Mouse (Mus musculus) embryonic stem cell, embryonic (primary cell): ENCODE data around the gene Mfsd4a.

Experiments used
- CTCF ChIA-PET, 4 experiments: fragments of 300-600 bp in 2 of 4; fragments of 350-600 bp in 2 of 4; sonication (Branson Sonifier 250); formaldehyde crosslinking; loops; one replicate each; lab custom pipeline; 2022; ENCODE audit warnings: inconsistent platforms in 2 of 4; lab: Charles Lee
- POLR2A ChIA-PET, 4 experiments: fragments of 300-600 bp in 2 of 4; fragments of 350-600 bp in 2 of 4; sonication (Branson Sonifier 250); formaldehyde crosslinking; loops; one replicate each; lab custom pipeline; 2022; ENCODE audit warnings: antibody characterized with exemption in 4 of 4, inconsistent platforms in 1 of 4; lab: Charles Lee

Gene Mfsd4a

GRCm38 (mm10) chr1:132008881-132009644, 58.8 kb downstream of the Mfsd4a start:
- ChIA-PET POLR2A (interaction anchor here (0.6 to 5.0 kb wide), 43 partner anchors 8 to 527 kb away, joined by 3 to 60 read pairs (median 5); partner anchors contain the start of genes Cdk18 (in 1 of the 4), Nucks1 (in 1 of the 4) and Slc45a3 (in 1 of the 4)), CTCF (interaction anchor here (0.6 to 2.5 kb wide), 6 partner anchors 26 to 376 kb away, joined by 3 to 9 read pairs (median 3); no protein-coding TSS in a partner anchor)

- CTCF ChIA-PET = interaction anchor here (0.5 to 3.3 kb wide), 14 partner anchors 13 to 513 kb away, joined by 3 to 15 read pairs (median 3); no protein-coding TSS in a partner anchor
- POLR2A ChIA-PET = interaction anchor here (0.5 to 5.0 kb wide), 103 partner anchors 9 to 1126 kb away, joined by 3 to 60 read pairs (median 4); partner anchors contain the start of genes Mfsd4a (in 3 of the 4), Slc41a1 (in 2 of the 4), Slc45a3 (in 2 of the 4) and Cdk18 (in 1 of the 4)
Measured at GRCm38 (mm10) chr1:132007828-132008827, 59.7 kb downstream of the Mfsd4a start.

GRCm38 (mm10) chr1:132007282-132007815, 60.5 kb downstream of the Mfsd4a start, which contains the start of gene Elk4:
Gene Elk4, plus strand, starts transcription at chr1:132007607.
- ChIA-PET CTCF (interaction anchor here (0.5 to 3.3 kb wide), 17 partner anchors 8 to 514 kb away, joined by 3 to 15 read pairs (median 5); no protein-coding TSS in a partner anchor), POLR2A (interaction anchor here (0.5 to 5.0 kb wide), 99 partner anchors 8 to 1127 kb away, joined by 3 to 60 read pairs (median 4); partner anchors contain the start of genes Mfsd4a (in 3 of the 4), Cdk18 (in 1 of the 4), Dstyk (in 1 of the 4) and Fam72a (in 1 of the 4))

GRCm38 (mm10) chr1:132006721-132007120, 61.1 kb downstream of the Mfsd4a start:
- POLR2A ChIA-PET = interaction anchor here (0.6 to 5.0 kb wide), 60 partner anchors 8 to 1041 kb away, joined by 3 to 60 read pairs (median 4); partner anchors contain the start of genes Mfsd4a (in 2 of the 4), Dstyk (in 1 of the 4), Nucks1 (in 1 of the 4) and Slc45a3 (in 1 of the 4)
- CTCF ChIA-PET = interaction anchor here in 3 of 4 experiments (0.5 to 3.3 kb wide), 19 partner anchors 9 to 514 kb away, joined by 3 to 15 read pairs (median 5); partner anchors contain the start of gene Mfsd4a (in 1 of the 3)

GRCm38 (mm10) chr1:132006046-132006445, 61.8 kb downstream of the Mfsd4a start:
- POLR2A ChIA-PET = interaction anchor here (0.7 to 5.0 kb wide), 25 partner anchors 7 to 765 kb away, joined by 3 to 60 read pairs (median 4); partner anchors contain the start of genes Nucks1 (in 1 of the 4) and Slc45a3 (in 1 of the 4)
- CTCF ChIA-PET = interaction anchor here in 3 of 4 experiments (0.5 to 3.3 kb wide), 12 partner anchors 9 to 350 kb away, joined by 3 to 16 read pairs (median 6); partner anchors contain the start of gene Mfsd4a (in 1 of the 3)

GRCm38 (mm10) chr1:132005466-132005865, 62.4 kb downstream of the Mfsd4a start:
- ChIA-PET POLR2A (interaction anchor here in 3 of 4 experiments (0.5 to 5.0 kb wide), 15 partner anchors 10 to 764 kb away, joined by 3 to 60 read pairs (median 4); partner anchors contain the start of gene Slc45a3 (in 1 of the 3)), CTCF (interaction anchor here in 3 of 4 experiments (0.5 to 3.3 kb wide), 7 partner anchors 10 to 350 kb away, joined by 3 to 16 read pairs (median 6); partner anchors contain the start of gene Mfsd4a (in 1 of the 3))

- ChIA-PET CTCF (interaction anchor here in 3 of 4 experiments (0.6 to 0.9 kb wide), 5 partner anchors 10 to 1257 kb away, joined by 3 to 7 read pairs (median 3); no protein-coding TSS in a partner anchor), POLR2A (interaction anchor here in 2 of 4 experiments (0.5 to 1.8 kb wide), 10 partner anchors 10 to 597 kb away, joined by 3 to 5 read pairs (median 3); no protein-coding TSS in a partner anchor)
Measured at GRCm38 (mm10) chr1:132004574-132005180, 63.2 kb downstream of the Mfsd4a start.

- ChIA-PET POLR2A (interaction anchor here in 3 of 4 experiments (0.8 to 1.7 kb wide), 7 partner anchors 10 to 223 kb away, joined by 3 to 9 read pairs (median 3); no protein-coding TSS in a partner anchor), CTCF (interaction anchor here in 3 of 4 experiments (0.6 to 0.9 kb wide), 5 partner anchors 9 to 1258 kb away, joined by 3 to 6 read pairs (median 4); no protein-coding TSS in a partner anchor)
Measured at GRCm38 (mm10) chr1:132003817-132004216, 64.0 kb downstream of the Mfsd4a start.

- POLR2A ChIA-PET = no interaction called here
Measured at GRCm38 (mm10) chr1:132003111-132003510, 64.8 kb downstream of the Mfsd4a start.

GRCm38 (mm10) chr1:132001880-132002330, 66.0 kb downstream of the Mfsd4a start:
- ChIA-PET POLR2A (interaction anchor here in 1 of 4 experiments (0.6 to 1.6 kb wide), 3 partner anchors 12 to 838 kb away, joined by 3 to 6 read pairs (median 5); no protein-coding TSS in a partner anchor), CTCF (interaction anchor here (0.6 to 2.0 kb wide), 10 partner anchors 13 to 544 kb away, joined by 3 to 9 read pairs (median 4); no protein-coding TSS in a partner anchor)

More at GRCm38 (mm10) chr1:132003111-132003510, 64.8 kb downstream of the Mfsd4a start:
- CTCF ChIA-PET = no interaction called here

- POLR2A ChIA-PET = interaction anchor here (0.6 to 1.7 kb wide), 5 partner anchors 10 to 79 kb away, joined by 3 to 8 read pairs (median 3); no protein-coding TSS in a partner anchor
- CTCF ChIA-PET = interaction anchor here (0.7 to 3.0 kb wide), 38 partner anchors 12 to 1072 kb away, joined by 3 to 12 read pairs (median 4); no protein-coding TSS in a partner anchor
Measured at GRCm38 (mm10) chr1:132000506-132000905, 67.4 kb downstream of the Mfsd4a start.

GRCm38 (mm10) chr1:131995062-131995461, 72.8 kb downstream of the Mfsd4a start:
- CTCF ChIA-PET = interaction anchor here (0.6 to 3.7 kb wide), 47 partner anchors 9 to 525 kb away, joined by 3 to 25 read pairs (median 4); partner anchors contain the start of genes Elk4 (in 2 of the 4) and Slc45a3 (in 1 of the 4)
- POLR2A ChIA-PET = interaction anchor here in 3 of 4 experiments (0.7 to 3.3 kb wide), 10 partner anchors 11 to 139 kb away, joined by 3 to 13 read pairs (median 5); partner anchors contain the start of gene Elk4 (in 3 of the 3)

- CTCF ChIA-PET = interaction anchor here in 3 of 4 experiments (0.8 to 4.2 kb wide), 9 partner anchors 11 to 164 kb away, joined by 3 to 33 read pairs (median 4); partner anchors contain the start of gene Elk4 (in 1 of the 3)
- POLR2A ChIA-PET = interaction anchor here in 2 of 4 experiments (1.2 to 1.4 kb wide), 2 partner anchors 12 to 24 kb away, joined by 3 to 4 read pairs; no protein-coding TSS in a partner anchor
Measured at GRCm38 (mm10) chr1:131993169-131994040, 74.5 kb downstream of the Mfsd4a start.

GRCm38 (mm10) chr1:131992561-131993001, 75.3 kb downstream of the Mfsd4a start:
- CTCF ChIA-PET = interaction anchor here in 3 of 4 experiments (0.8 to 4.2 kb wide), 5 partner anchors 10 to 165 kb away, joined by 3 to 33 read pairs (median 4); no protein-coding TSS in a partner anchor
- POLR2A ChIA-PET = interaction anchor here in 1 of 4 experiments (1.3 to 1.4 kb wide), 2 partner anchors 11 to 15 kb away, joined by 3 to 5 read pairs; no protein-coding TSS in a partner anchor
